In the genomic region with DNA sequence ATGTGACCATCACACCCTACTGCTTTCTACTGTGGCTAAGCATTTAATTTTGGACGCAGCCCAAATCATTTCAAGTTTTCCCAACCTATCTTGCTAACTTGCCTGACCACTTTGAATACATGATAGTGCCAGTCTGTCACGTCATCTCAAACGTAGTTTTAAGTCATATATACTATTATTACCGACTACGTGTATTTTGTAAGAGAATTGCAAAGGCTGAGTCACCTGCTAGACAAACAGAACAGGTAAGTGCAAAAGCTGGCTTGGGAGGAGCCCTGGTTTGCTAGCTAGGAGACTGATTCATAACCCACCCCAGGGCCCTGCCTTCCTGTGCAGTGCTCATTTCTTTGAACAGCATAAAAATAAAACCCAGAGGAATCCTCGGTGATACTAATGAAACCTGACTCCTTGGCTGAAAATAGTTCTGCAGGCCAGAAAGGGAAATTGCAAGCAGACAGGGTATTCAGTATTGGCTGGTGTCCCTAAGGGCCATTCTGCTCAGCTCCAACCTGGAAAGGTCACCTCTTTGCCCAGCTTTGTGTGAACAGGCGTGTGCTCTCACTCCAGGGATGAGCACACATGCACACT, we compare ENCODE assay signal across 14 mouse cellular contexts.
DNase-seq lines count a peak whose midpoint lies in the region; ATAC-seq and TF ChIP-seq lines count a peak whose summit lies in the region.
"Had no signal": no experiment of that assay in that cellular context is flagged by ENCODE, and none has a peak within 500 bp of the region (broad histone marks: within the 10 kb centered on the region; RNA-seq: fewer than 3 reads in every experiment).

No protein-coding gene starts in this region.

- H3K27ac ChIP-seq in limb, embryonic 12.5 days = no peak overlapping the region
- H3K27ac ChIP-seq in limb, embryonic 10.5 days = no peak overlapping the region
- H3K27ac ChIP-seq: forebrain, embryonic 12.5 days; liver, embryonic 12.5 days; midbrain, embryonic 12.5 days; neural tube, embryonic 15.5 days had no signal

- no peak overlapping the region for H3K4me2 ChIP-seq in limb, embryonic 12.5 days
- peak overlapping the region; percentile 7 for H3K4me2 ChIP-seq in myocyte (ENCODE audit: low read depth)
- H3K4me2 ChIP-seq: forebrain, embryonic 12.5 days; liver, embryonic 12.5 days; midbrain, embryonic 12.5 days; neural tube, embryonic 15.5 days had no signal

- no peak overlapping the region for H3K9ac ChIP-seq in limb, embryonic 12.5 days (replicated peaks)
- H3K9ac ChIP-seq: forebrain, embryonic 12.5 days; liver, embryonic 12.5 days; midbrain, embryonic 12.5 days; neural tube, embryonic 15.5 days had no signal

- no peak for DNase-seq in cerebellum, postnatal 4 days (ENCODE audit: low spot score in 2 of 2)
- no peak for DNase-seq in limb, embryonic 10.5 days (ENCODE audit: low spot score)
- DNase-seq in cerebellum, postnatal 10 days = peak; percentile 41 to 49
- no peak for DNase-seq in left cerebral cortex, adult 18-20 months (ENCODE audit: low spot score in 2 of 2)
- DNase-seq in layer of hippocampus, postnatal 36 days = no peak
- DNase-seq: adrenal gland, adult 2 months had no signal

- ATAC-seq in cerebellum, adult (ENCODE audit: insufficient number of reproducible peaks, low FRiP score, low TSS enrichment) = peak; percentile 89
- ATAC-seq in limb, embryonic 12.5 days (ENCODE audit: insufficient number of reproducible peaks, insufficient read depth, low FRiP score, low TSS enrichment, low read depth) = peak; percentile 47; the same call in 1 of the 2 replicates
- ATAC-seq: intestine, embryonic 16.5 days; liver, embryonic 12.5 days had no signal

- peaks cover 6% of the 10 kb centered on the region; the same call in 1 of the 2 replicates for H3K4me1 ChIP-seq in limb, embryonic 12.5 days (replicated peaks)
- H3K4me1 ChIP-seq in limb, embryonic 10.5 days = no peaks in the 10 kb centered on the region
- H3K4me1 ChIP-seq: forebrain, embryonic 12.5 days; liver, embryonic 12.5 days; midbrain, embryonic 12.5 days; neural tube, embryonic 15.5 days had no signal

- WGBS in limb, embryonic 12.5 days = 71% methylated on average over 7 of the region's 7 CpGs
- WGBS in limb, embryonic 10.5 days = 86% methylated on average over 7 of the region's 7 CpGs

- H3K36me3 ChIP-seq in limb, embryonic 12.5 days = no peaks in the 10 kb centered on the region
- no peaks in the 10 kb centered on the region for H3K36me3 ChIP-seq in limb, embryonic 10.5 days
- no peaks in the 10 kb centered on the region for H3K36me3 ChIP-seq in myocyte (ENCODE audit: control insufficient read depth, insufficient read depth)
- H3K36me3 ChIP-seq: forebrain, embryonic 12.5 days; liver, embryonic 12.5 days; midbrain, embryonic 12.5 days; neural tube, embryonic 15.5 days had no signal

- H3K9me3 ChIP-seq in limb, embryonic 12.5 days = no peaks in the 10 kb centered on the region
- no peaks in the 10 kb centered on the region for H3K9me3 ChIP-seq in limb, embryonic 10.5 days (replicated peaks)
- H3K9me3 ChIP-seq: forebrain, embryonic 12.5 days; liver, embryonic 12.5 days; midbrain, embryonic 12.5 days; neural tube, embryonic 15.5 days had no signal

- no peaks in the 10 kb centered on the region for H3K79me2 ChIP-seq in myocyte (ENCODE audit: control insufficient read depth, insufficient read depth)

- H3ac ChIP-seq in myocyte (ENCODE audit: control insufficient read depth, insufficient read length) = no peak overlapping the region

- TF ChIP-seq POLR2A in myocyte (IDR thresholded peaks at IDR 0.05; ENCODE audit: insufficient read length, low read depth) = no peak

- H3K27me3 ChIP-seq in limb, embryonic 12.5 days = no peaks in the 10 kb centered on the region
- no peaks in the 10 kb centered on the region for H3K27me3 ChIP-seq in limb, embryonic 10.5 days (ENCODE audit: low read depth, poor library complexity, severe bottlenecking)
- no peaks in the 10 kb centered on the region for H3K27me3 ChIP-seq in myocyte (ENCODE audit: control insufficient read depth, insufficient read depth, insufficient read length)
- H3K27me3 ChIP-seq: forebrain, embryonic 12.5 days; liver, embryonic 12.5 days; midbrain, embryonic 12.5 days; neural tube, embryonic 15.5 days had no signal

- H3K4me3 ChIP-seq in limb, embryonic 12.5 days (replicated peaks) = no peak overlapping the region
- no peak overlapping the region for H3K4me3 ChIP-seq in limb, embryonic 10.5 days
- H3K4me3 ChIP-seq in myocyte = no peak overlapping the region
- H3K4me3 ChIP-seq: forebrain, embryonic 12.5 days; liver, embryonic 12.5 days; midbrain, embryonic 12.5 days; neural tube, embryonic 15.5 days had no signal

TF ChIP-seq in myocyte, 11 proteins besides CTCF, POLR2A, EP300 and RAD21:
- TF ChIP-seq MYOD1 (IDR thresholded peaks at IDR 0.05; ENCODE audit: control insufficient read depth in 1 of 3, insufficient read length in 2 of 3, low read depth in 2 of 3) = no peak
- no peak for TF ChIP-seq TCF3 (IDR thresholded peaks at IDR 0.05; ENCODE audit: insufficient read length, low read depth)
TF ChIP-seq in myocyte: peak in this region for 0.

Comparison
In these comparisons a context has a peak if more than half of its experiments do, and no peak if none do; other contexts are left out.
1. DNase-seq: peak in cerebellum, postnatal 10 days (2 of 2); none in cerebellum, postnatal 4 days (0 of 2), limb, embryonic 10.5 days (single experiment), left cerebral cortex, adult 18-20 months (0 of 2) and layer of hippocampus, postnatal 36 days (0 of 2).